Mouse (Mus musculus): ENCODE measurements around the gene Paqr7. TPM values are rescaled to one million over a fixed set of nuclear protein-coding genes. Genes with fewer than 3 reads are reported as not detected.

Paqr7 gene
- total and polyA plus RNA-seq, 3 experiments: 0.19 to 2.4 TPM; not detected in 1

DNA sequence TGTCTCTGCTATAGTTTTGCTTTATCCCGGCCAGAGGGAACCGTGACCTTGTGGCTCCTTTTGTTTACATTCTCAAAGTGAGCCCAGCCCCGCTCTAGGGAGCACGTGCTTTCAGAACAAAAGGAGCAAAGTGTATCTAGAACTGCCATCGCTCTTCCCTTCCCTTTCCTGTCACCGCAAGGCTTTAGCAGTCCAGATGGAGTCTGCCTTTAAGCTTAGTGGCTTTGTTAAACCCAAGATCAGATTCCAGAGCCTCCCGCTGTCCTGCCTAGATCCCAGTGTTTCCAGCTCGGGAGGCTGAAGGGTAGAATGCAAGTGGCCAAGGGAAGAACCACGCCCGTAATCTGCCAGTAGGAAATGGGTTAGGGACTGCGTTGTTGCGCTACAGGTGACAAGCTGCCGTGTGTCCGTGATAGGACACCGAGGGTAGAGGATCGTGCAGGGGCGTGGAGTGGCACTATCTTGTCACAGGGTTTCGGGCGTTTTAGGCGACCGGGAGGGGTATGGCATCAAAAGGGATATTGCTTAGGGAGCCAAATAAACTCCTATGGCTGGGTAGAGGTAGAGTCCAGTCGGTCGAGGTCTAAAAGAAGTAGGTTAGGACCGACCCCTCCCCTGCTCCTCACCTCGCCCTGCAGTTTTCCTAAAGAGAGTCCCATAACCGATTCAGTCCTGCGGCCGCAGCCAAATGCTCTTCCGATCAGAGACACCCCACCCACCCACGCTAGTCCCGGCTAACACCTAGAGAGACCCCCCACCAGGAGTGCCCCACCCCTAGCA lies 28.9 kb upstream of the Paqr7 start (continued):
- TF ChIP-seq UBTF (IDR thresholded peaks at IDR 0.05; ENCODE audit: borderline replicate concordance, insufficient read depth, low read depth, low read length) (no peak), ZKSCAN1 (IDR thresholded peaks at IDR 0.05; ENCODE audit: low read depth, low read length) (no peak), CTCF (IDR thresholded peaks at IDR 0.05 in 2 of 3, conservative IDR thresholded peaks at IDR 0.05 in 1 of 3; ENCODE audit: control insufficient read depth in 1 of 3, insufficient read depth in 1 of 3, low read depth in 2 of 3, low read length in 3 of 3, poor library complexity in 1 of 3, severe bottlenecking in 1 of 3) (no peak)

DNA sequence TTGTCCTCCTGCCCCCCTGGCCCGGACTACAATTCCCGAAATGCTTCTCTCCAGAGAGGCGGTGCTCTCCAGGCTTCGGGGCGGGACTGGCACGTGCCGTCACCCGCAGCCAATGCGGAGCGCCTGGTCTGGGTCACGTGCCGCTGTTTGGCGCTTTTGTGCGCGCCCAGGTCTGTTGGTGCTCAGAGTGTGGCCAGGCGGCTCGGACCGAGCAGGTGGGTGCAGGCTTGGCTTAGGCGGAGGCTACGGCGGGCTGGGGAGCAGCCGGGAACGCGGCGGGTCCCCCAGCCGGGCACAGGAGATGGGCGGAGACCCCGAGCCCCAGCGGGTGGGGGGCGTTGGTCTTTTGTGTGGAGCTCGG lies 28.3 kb upstream of the Paqr7 start, which contains the start of gene Stmn1:
Gene Stmn1 (plus strand): TSS at position 106 of the 361 bp plus-strand sequence.
- Histone ChIP-seq H3K27me3 (ENCODE audit: control insufficient read depth in 1 of 2, insufficient read depth in 2 of 2, low read length in 2 of 2) (no peaks in the 10 kb centered on the region), H3K36me3 (ENCODE audit: control insufficient read depth in 1 of 2, insufficient read depth in 2 of 2, low read length in 2 of 2) (peaks cover 5 to 13% of the 10 kb centered on the region in 2 experiments; a peak in 3 of 4 replicates), H3K4me1 (ENCODE audit: control insufficient read depth in 1 of 2, insufficient read depth in 2 of 2, low read length in 2 of 2) (peaks cover 0 to 8% of the 10 kb centered on the region in 2 experiments; a peak in 1 of 4 replicates), H3K9me3 (replicated peaks; ENCODE audit: insufficient read depth, low read length) (no peaks in the 10 kb centered on the region), H3K4me3 (ENCODE audit: control insufficient read depth in 1 of 2, insufficient read depth in 1 of 2, low read depth in 2 of 2, low read length in 2 of 2) (peak within 1 kb of the TSS; percentile 74 to 85), H3K9ac (ENCODE audit: control insufficient read depth, low read depth, low read length, poor library complexity, severe bottlenecking) (peak within 1 kb of the TSS; percentile 89), H3K27ac (ENCODE audit: control insufficient read depth, low read depth, low read length) (peak within 1 kb of the TSS; percentile 78), H3K79me2 (ENCODE audit: control insufficient read depth, insufficient read depth, low read length, poor library complexity) (peaks cover 8% of the 10 kb centered on the region)
- DNase-seq (ENCODE audit: low read depth, low spot score): peak; percentile 96
- no peak for TF ChIP-seq EP300 (IDR thresholded peaks at IDR 0.05; ENCODE audit: low read depth in 1 of 2, low read length in 2 of 2)
- TF ChIP-seq HCFC1 (IDR thresholded peaks at IDR 0.05; ENCODE audit: low read depth, low read length): peak; percentile 92
- TF ChIP-seq POLR2AphosphoS5 (IDR thresholded peaks at IDR 0.05; ENCODE audit: borderline replicate concordance, low read depth, low read length): peak; percentile 69; the same call in 1 of the 2 replicates
- peak; percentile 94 for TF ChIP-seq NELFE (IDR thresholded peaks at IDR 0.05; ENCODE audit: low read depth, low read length)
- no peak; the same call in 1 of the 2 replicates for TF ChIP-seq KAT2A (conservative IDR thresholded peaks at IDR 0.05; ENCODE audit: low read depth, low read length)
- peak; percentile 98 for TF ChIP-seq USF1 (IDR thresholded peaks at IDR 0.05; ENCODE audit: low read depth, low read length)
- no peak for TF ChIP-seq ZKSCAN1 (IDR thresholded peaks at IDR 0.05; ENCODE audit: low read depth, low read length)
- peak; percentile 46 for TF ChIP-seq MXI1 (IDR thresholded peaks at IDR 0.05; ENCODE audit: low read depth, low read length)
- peak; percentile 3; the same call in 1 of the 2 replicates for TF ChIP-seq E2F4 (IDR thresholded peaks at IDR 0.05; ENCODE audit: borderline replicate concordance, low read depth, low read length)
- no peak for TF ChIP-seq UBTF (IDR thresholded peaks at IDR 0.05; ENCODE audit: borderline replicate concordance, insufficient read depth, low read depth, low read length)
- TF ChIP-seq TAL1 (IDR thresholded peaks at IDR 0.05; ENCODE audit: low read length): no peak
- TF ChIP-seq USF2 (IDR thresholded peaks at IDR 0.05; ENCODE audit: borderline replicate concordance in 1 of 2, insufficient read depth in 1 of 2, low read depth in 1 of 2, low read length in 2 of 2): peak; percentile 95 to 98
- TF ChIP-seq CTCF (IDR thresholded peaks at IDR 0.05 in 2 of 3, conservative IDR thresholded peaks at IDR 0.05 in 1 of 3; ENCODE audit: control insufficient read depth in 1 of 3, insufficient read depth in 1 of 3, low read depth in 2 of 3, low read length in 3 of 3, poor library complexity in 1 of 3, severe bottlenecking in 1 of 3): no peak
- TF ChIP-seq POLR2A (IDR thresholded peaks at IDR 0.05; ENCODE audit: control insufficient read depth in 1 of 2, insufficient read depth in 1 of 2, low read depth in 1 of 2, low read length in 2 of 2, poor library complexity in 1 of 2): peak; percentile 97 to 98
- no peak for TF ChIP-seq ELF1 (IDR thresholded peaks at IDR 0.05; ENCODE audit: low read depth, low read length)
- peak; percentile 69 for TF ChIP-seq SIN3A (IDR thresholded peaks at IDR 0.05; ENCODE audit: low read length)
- TF ChIP-seq TBP (IDR thresholded peaks at IDR 0.05; ENCODE audit: low read depth, low read length): peak; percentile 85
- no peak for TF ChIP-seq MYC (IDR thresholded peaks at IDR 0.05; ENCODE audit: low read depth, low read length)
- no peak for TF ChIP-seq CHD1 (IDR thresholded peaks at IDR 0.05; ENCODE audit: low read depth, low read length)
- no peak for TF ChIP-seq SMC3 (IDR thresholded peaks at IDR 0.05; ENCODE audit: low read depth, low read length)
- TF ChIP-seq RAD21 (IDR thresholded peaks at IDR 0.05; ENCODE audit: low read depth, low read length): no peak
- TF ChIP-seq TCF12 (IDR thresholded peaks at IDR 0.05; ENCODE audit: low read depth, low read length): no peak
- TF ChIP-seq RCOR1 (IDR thresholded peaks at IDR 0.05; ENCODE audit: low read depth, low read length): no peak
- peak; percentile 100 for TF ChIP-seq BHLHE40 (IDR thresholded peaks at IDR 0.05; ENCODE audit: borderline replicate concordance, low read depth, low read length)
- TF ChIP-seq NRF1 (IDR thresholded peaks at IDR 0.05; ENCODE audit: insufficient read depth, low read depth, low read length, poor library complexity, severe bottlenecking): peak; percentile 40; the same call in 1 of the 2 replicates
- peak; percentile 92 for TF ChIP-seq POLR2AphosphoS2 (IDR thresholded peaks at IDR 0.05; ENCODE audit: low read length)
- no peak for TF ChIP-seq CHD2 (IDR thresholded peaks at IDR 0.05; ENCODE audit: low read length)
- 0 out of 2 replicates have a peak, but pooled peaks have one; percentile 14 for TF ChIP-seq ETS1 (IDR thresholded peaks at IDR 0.05; ENCODE audit: low read depth, low read length)
- peak; percentile 99 for TF ChIP-seq MAX (IDR thresholded peaks at IDR 0.05; ENCODE audit: low read length)
- no peak for TF ChIP-seq MEF2A (IDR thresholded peaks at IDR 0.05; ENCODE audit: extremely low read depth, insufficient replicate concordance, low read depth, low read length, poor library complexity, severe bottlenecking)
- no peak for TF ChIP-seq JUND (IDR thresholded peaks at IDR 0.05; ENCODE audit: low read depth, low read length)
- TF ChIP-seq ZMIZ1 (IDR thresholded peaks at IDR 0.05; ENCODE audit: low read depth, low read length): peak; percentile 80; the same call in 1 of the 2 replicates

Measured in MEL (cell line).